Mouse (Mus musculus) heart, embryonic 16.5 days (tissue): ENCODE measurements at regions not wholly inside any gene's neighbourhood (a gene's known extent, or its start where the extent isn't known, plus 50 kb on each side); places are given as distances from the start of the nearest gene placed in this dataset.
A peak's percentile ranks its signal among the peaks of the same experiment; 100 is the strongest.

Experiments used
- ATAC-seq: fragments of 200-750 bp; cut with Nextera tagmentation; replicated peaks from 2 replicates; pipeline ENCODE4 v1.8.0; 2017; ENCODE audit warnings: moderate number of reproducible peaks; ENCODE audit not compliant: insufficient read depth, low FRiP score; ENCODE audit errors: extremely low read depth
- H3K27ac ChIP-seq: fragments of 300-500 bp; sonication (generic); 2 replicates; pipeline ENCODE4 v1.5.1; 2014; ENCODE audit warnings: mild to moderate bottlenecking, low read length, control low read depth, moderate library complexity
- H3K27me3 ChIP-seq: fragments of 300-500 bp; sonication (generic); 2 replicates; pipeline ENCODE4 v1.6.1; 2014; ENCODE audit warnings: low read length, mixed read lengths; ENCODE audit not compliant: control insufficient read depth, insufficient read depth
- H3K36me3 ChIP-seq: fragments of 300-500 bp; sonication (generic); 2 replicates; pipeline ENCODE4 v1.6.1; 2014; ENCODE audit not compliant: control insufficient read depth, insufficient read depth
- H3K4me1 ChIP-seq: fragments of 300-500 bp; sonication (generic); 2 replicates; pipeline ENCODE4 v1.6.1; 2014; ENCODE audit warnings: low read length, mixed read lengths; ENCODE audit not compliant: control insufficient read depth, insufficient read depth
- H3K4me2 ChIP-seq: fragments of 300-500 bp; sonication (generic); 2 replicates; pipeline ENCODE4 v1.6.1; 2014; ENCODE audit warnings: low read depth, mild to moderate bottlenecking, control low read depth, low read length
- H3K4me3 ChIP-seq: fragments of 300-500 bp; sonication (generic); 2 replicates; pipeline ENCODE4 v1.5.1; 2014; ENCODE audit warnings: mild to moderate bottlenecking, control low read depth, low read length
- H3K9ac ChIP-seq: fragments of 300-500 bp; sonication (generic); 2 replicates; pipeline ENCODE4 v1.6.1; 2014; ENCODE audit warnings: low read length, control low read depth
- H3K9me3 ChIP-seq: fragments of 300-500 bp; sonication (generic); replicated peaks from 2 replicates; pipeline ENCODE4 v1.6.1; 2016; ENCODE audit warnings: low read length; ENCODE audit not compliant: control insufficient read depth
- WGBS: fragments of 180-500 bp; shearing (Covaris S2); extraction: QIAGEN DNeasy Blood & Tissue Kit; methylation state at CpG from one replicate; pipeline ENCODE4 v1.1.7; 2014; 5-methylcytosine and 5-hydroxymethylcytosine counted together

GRCm38 (mm10) chr5:118360374-118361064 lies 115.5 kb downstream of the 2410131K14Rik start:
- Histone ChIP-seq H3K4me2 (peak overlapping the region; percentile 2; the same call in 1 of the 2 replicates), H3K27me3 (no peaks in the 10 kb centered on the region; the same call in 1 of the 2 replicates), H3K4me1 (peaks cover 8% of the 10 kb centered on the region), H3K9ac (no peak overlapping the region), H3K27ac (0 out of 2 replicates have a peak overlapping the region, but pooled peaks have one; percentile 0), H3K36me3 (no peaks in the 10 kb centered on the region), H3K9me3 (no peaks in the 10 kb centered on the region), H3K4me3 (no peak overlapping the region)
- WGBS: 54% methylated on average over 15 of the region's 16 CpGs
- no peak for ATAC-seq

- no peaks in the 10 kb centered on the region for H3K36me3 ChIP-seq
- peaks cover under 1% of the 10 kb centered on the region; the same call in 1 of the 2 replicates for H3K4me1 ChIP-seq
- 77% methylated on average over 13 of the region's 13 CpGs for WGBS
- H3K4me3 ChIP-seq: no peak overlapping the region
- no peak for ATAC-seq
- H3K4me2 ChIP-seq: no peak overlapping the region
- no peak overlapping the region; the same call in 1 of the 2 replicates for H3K27ac ChIP-seq
- no peak overlapping the region for H3K9ac ChIP-seq
- H3K27me3 ChIP-seq: no peaks in the 10 kb centered on the region; the same call in 1 of the 2 replicates
- H3K9me3 ChIP-seq: no peaks in the 10 kb centered on the region
Observed at GRCm38 (mm10) chr5:118361133-118361852, 116.3 kb downstream of the 2410131K14Rik start.

- H3K36me3 ChIP-seq: no peaks in the 10 kb centered on the region
- no peak overlapping the region for H3K9ac ChIP-seq
- no peak for ATAC-seq
- H3K27me3 ChIP-seq: no peaks in the 10 kb centered on the region; the same call in 1 of the 2 replicates
- H3K27ac ChIP-seq: no peak overlapping the region
- H3K4me3 ChIP-seq: no peak overlapping the region
- H3K4me2 ChIP-seq: no peak overlapping the region
- H3K4me1 ChIP-seq: peaks cover 6% of the 10 kb centered on the region
- H3K9me3 ChIP-seq: no peaks in the 10 kb centered on the region
- WGBS: 61% methylated on average over 8 of the region's 8 CpGs
Observed at GRCm38 (mm10) chr5:118361853-118362406, 116.9 kb downstream of the 2410131K14Rik start.

GRCm38 (mm10) chr5:118362738-118363137 lies 117.7 kb downstream of the 2410131K14Rik start:
- no peak for ATAC-seq
- WGBS: 53% methylated on average over 4 of the region's 4 CpGs
- H3K9ac ChIP-seq: no peak overlapping the region
- no peaks in the 10 kb centered on the region for H3K36me3 ChIP-seq
- H3K4me3 ChIP-seq: no peak overlapping the region
- no peak overlapping the region for H3K4me2 ChIP-seq
- no peak overlapping the region for H3K27ac ChIP-seq
- no peaks in the 10 kb centered on the region; the same call in 1 of the 2 replicates for H3K27me3 ChIP-seq
- peaks cover 8% of the 10 kb centered on the region for H3K4me1 ChIP-seq
- H3K9me3 ChIP-seq: no peaks in the 10 kb centered on the region

- Histone ChIP-seq H3K36me3 (no peaks in the 10 kb centered on the region), H3K4me3 (no peak overlapping the region), H3K9ac (no peak overlapping the region), H3K4me2 (no peak overlapping the region), H3K9me3 (no peaks in the 10 kb centered on the region), H3K27ac (no peak overlapping the region), H3K27me3 (no peaks in the 10 kb centered on the region; the same call in 1 of the 2 replicates), H3K4me1 (peaks cover 8% of the 10 kb centered on the region)
- WGBS: 56% methylated on average over 6 of the region's 6 CpGs
- ATAC-seq: no peak
Observed at GRCm38 (mm10) chr5:118363154-118363553, 118.1 kb downstream of the 2410131K14Rik start.

GRCm38 (mm10) chr5:118364646-118365045 lies 119.6 kb downstream of the 2410131K14Rik start:
- no peak overlapping the region for H3K4me3 ChIP-seq
- H3K9me3 ChIP-seq: no peaks in the 10 kb centered on the region
- no peak for ATAC-seq
- peaks cover 8% of the 10 kb centered on the region for H3K4me1 ChIP-seq
- H3K4me2 ChIP-seq: no peak overlapping the region
- H3K9ac ChIP-seq: no peak overlapping the region
- no peaks in the 10 kb centered on the region; the same call in 1 of the 2 replicates for H3K27me3 ChIP-seq
- 85% methylated on average over 4 of the region's 4 CpGs for WGBS
- no peak overlapping the region for H3K27ac ChIP-seq
- H3K36me3 ChIP-seq: no peaks in the 10 kb centered on the region

- no peak overlapping the region for H3K4me2 ChIP-seq
- H3K9me3 ChIP-seq: no peaks in the 10 kb centered on the region
- H3K27me3 ChIP-seq: no peaks in the 10 kb centered on the region; the same call in 1 of the 2 replicates
- H3K27ac ChIP-seq: no peak overlapping the region
- WGBS: 79% methylated on average over 7 of the region's 7 CpGs
- H3K36me3 ChIP-seq: no peaks in the 10 kb centered on the region
- H3K4me1 ChIP-seq: peaks cover 8% of the 10 kb centered on the region
- no peak overlapping the region for H3K4me3 ChIP-seq
- no peak overlapping the region for H3K9ac ChIP-seq
- ATAC-seq: no peak
Observed at GRCm38 (mm10) chr5:118365196-118365595, 120.2 kb downstream of the 2410131K14Rik start.

GRCm38 (mm10) chr5:118365651-118366050 lies 120.6 kb downstream of the 2410131K14Rik start:
- no peak overlapping the region for H3K9ac ChIP-seq
- no peaks in the 10 kb centered on the region for H3K9me3 ChIP-seq
- H3K4me3 ChIP-seq: no peak overlapping the region
- H3K36me3 ChIP-seq: no peaks in the 10 kb centered on the region
- peaks cover 8% of the 10 kb centered on the region for H3K4me1 ChIP-seq
- H3K27me3 ChIP-seq: no peaks in the 10 kb centered on the region; the same call in 1 of the 2 replicates
- H3K4me2 ChIP-seq: no peak overlapping the region
- no peak overlapping the region for H3K27ac ChIP-seq
- ATAC-seq: no peak
- 52% methylated on average over 5 of the region's 5 CpGs for WGBS

- Histone ChIP-seq H3K4me3 (no peak overlapping the region), H3K9me3 (no peaks in the 10 kb centered on the region), H3K36me3 (no peaks in the 10 kb centered on the region), H3K9ac (peak overlapping the region; percentile 11; the same call in 1 of the 2 replicates), H3K27me3 (no peaks in the 10 kb centered on the region), H3K4me1 (peaks cover 8% of the 10 kb centered on the region), H3K27ac (peak overlapping the region; percentile 76), H3K4me2 (no peak overlapping the region)
- ATAC-seq: peak; percentile 77
- WGBS: 49% methylated on average over 11 of the region's 11 CpGs
Observed at GRCm38 (mm10) chr5:118367047-118367446, 122.0 kb downstream of the 2410131K14Rik start.
